Mouse (Mus musculus): ENCODE results near the gene Arhgef3. TPM values are rescaled to one million over a fixed set of nuclear protein-coding genes. Genes with fewer than 3 reads are reported as not detected.
A peak's percentile ranks its signal among the peaks of the same experiment; 100 is the strongest.

Gene Arhgef3
- total RNA-seq, 1 experiment, result 7.6 TPM

GRCm38 (mm10) chr14:27368619-27369018 is 253.9 kb downstream of the Arhgef3 start:
- no peak overlapping the region for H3K9ac ChIP-seq (ENCODE audit: insufficient read depth, low read depth, low read length, poor library complexity, severe bottlenecking)
- in situ Hi-C loops (cut with MboI; ENCODE audit: low sequenced_read_pairs in 2 of 2, unreplicated experiment in 2 of 2), result no loop called here
- no peak overlapping the region for H3K4me3 ChIP-seq (ENCODE audit: insufficient read depth in 1 of 2, low read depth in 1 of 2, low read length in 2 of 2, poor library complexity in 1 of 2, severe bottlenecking in 1 of 2)
- no peaks in the 10 kb centered on the region for H3K36me3 ChIP-seq (ENCODE audit: control insufficient read depth, insufficient read depth, low read length, poor library complexity, severe bottlenecking)
- peaks cover 7 to 19% of the 10 kb centered on the region in 2 experiments for H3K4me1 ChIP-seq (ENCODE audit: control insufficient read depth in 2 of 2, insufficient read depth in 2 of 2, low read length in 2 of 2, poor library complexity in 1 of 2)
- no peaks in the 10 kb centered on the region for H3K9me3 ChIP-seq (ENCODE audit: control insufficient read depth, insufficient read depth, low read depth, low read length)
- TF ChIP-seq MAFK (IDR thresholded peaks at IDR 0.05; ENCODE audit: insufficient read depth, low read depth, low read length) (no peak), HCFC1 (IDR thresholded peaks at IDR 0.05; ENCODE audit: borderline replicate concordance, insufficient read depth, low read length) (no peak), CHD2 (IDR thresholded peaks at IDR 0.05; ENCODE audit: low read depth, low read length) (no peak), ZNF384 (IDR thresholded peaks at IDR 0.05; ENCODE audit: low read depth, low read length) (no peak), ZC3H11A (IDR thresholded peaks at IDR 0.05; ENCODE audit: borderline replicate concordance, low read depth, low read length) (no peak)
- DNase-seq (ENCODE audit: low read depth, low spot score), result no peak
- H3K27ac ChIP-seq (ENCODE audit: insufficient read depth, low read depth, low read length, poor library complexity, severe bottlenecking), result no peak overlapping the region

DNA sequence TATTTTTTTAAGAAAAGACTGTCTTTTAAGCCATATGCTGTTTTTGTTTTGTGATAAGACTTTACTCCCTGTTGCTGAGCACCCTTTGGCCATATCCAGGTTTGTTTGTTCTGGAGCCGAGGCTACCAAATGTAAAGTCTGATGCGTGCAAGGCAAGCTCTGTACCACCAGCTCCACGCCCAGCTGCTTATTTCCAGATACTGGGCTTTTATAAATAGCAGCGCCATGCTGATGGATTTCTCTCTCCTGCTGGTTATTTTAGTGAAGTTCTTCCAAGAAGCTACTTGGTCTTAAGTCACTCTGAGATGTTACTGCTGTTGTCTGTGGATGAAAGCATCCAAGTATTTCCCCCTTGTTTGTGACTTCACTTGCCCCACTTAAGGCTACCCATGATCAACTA is 254.8 kb downstream of the Arhgef3 start:
- no peak for DNase-seq (ENCODE audit: low read depth, low spot score)
- no peaks in the 10 kb centered on the region for H3K9me3 ChIP-seq (ENCODE audit: control insufficient read depth, insufficient read depth, low read depth, low read length)
- no peak overlapping the region for H3K4me3 ChIP-seq (ENCODE audit: insufficient read depth in 1 of 2, low read depth in 1 of 2, low read length in 2 of 2, poor library complexity in 1 of 2, severe bottlenecking in 1 of 2)
- TF ChIP-seq ZNF384 (IDR thresholded peaks at IDR 0.05; ENCODE audit: low read depth, low read length) (no peak), CHD2 (IDR thresholded peaks at IDR 0.05; ENCODE audit: low read depth, low read length) (no peak), HCFC1 (IDR thresholded peaks at IDR 0.05; ENCODE audit: borderline replicate concordance, insufficient read depth, low read length) (no peak), MAFK (IDR thresholded peaks at IDR 0.05; ENCODE audit: insufficient read depth, low read depth, low read length) (no peak), ZC3H11A (IDR thresholded peaks at IDR 0.05; ENCODE audit: borderline replicate concordance, low read depth, low read length) (no peak)
- H3K27ac ChIP-seq (ENCODE audit: insufficient read depth, low read depth, low read length, poor library complexity, severe bottlenecking), result no peak overlapping the region
- no peak overlapping the region for H3K9ac ChIP-seq (ENCODE audit: insufficient read depth, low read depth, low read length, poor library complexity, severe bottlenecking)
- H3K4me1 ChIP-seq (ENCODE audit: control insufficient read depth in 2 of 2, insufficient read depth in 2 of 2, low read length in 2 of 2, poor library complexity in 1 of 2), result peaks cover 7 to 19% of the 10 kb centered on the region in 2 experiments
- in situ Hi-C loops (cut with MboI; ENCODE audit: low sequenced_read_pairs in 2 of 2, unreplicated experiment in 2 of 2), result no loop called here
- H3K36me3 ChIP-seq (ENCODE audit: control insufficient read depth, insufficient read depth, low read length, poor library complexity, severe bottlenecking), result no peaks in the 10 kb centered on the region

DNA sequence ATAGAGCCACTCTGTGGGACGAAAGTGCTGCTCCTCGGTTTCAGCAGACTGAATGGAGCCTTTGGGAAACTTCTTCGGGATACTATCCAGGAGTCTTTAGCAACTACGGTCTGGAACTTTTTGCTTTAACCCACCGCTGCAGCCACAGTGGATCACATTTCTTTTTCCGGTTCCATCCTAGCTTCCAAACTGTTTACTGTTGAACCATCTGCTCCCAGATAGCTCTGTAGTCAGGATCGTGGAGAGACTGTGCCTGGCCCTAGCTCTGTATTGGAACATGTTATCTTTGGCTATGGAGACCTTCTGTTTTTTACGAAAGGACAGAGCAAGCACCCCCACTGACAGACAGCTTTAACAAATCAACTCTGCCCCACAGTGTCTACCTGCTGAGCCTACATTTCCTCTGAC is 257.0 kb downstream of the Arhgef3 start:
- 0 out of 2 replicates have a peak overlapping the region, but pooled peaks have one; percentile 6 for H3K9ac ChIP-seq (ENCODE audit: insufficient read depth, low read depth, low read length, poor library complexity, severe bottlenecking)
- in situ Hi-C loops (cut with MboI; ENCODE audit: low sequenced_read_pairs in 2 of 2, unreplicated experiment in 2 of 2), result no loop called here
- H3K4me1 ChIP-seq (ENCODE audit: control insufficient read depth in 2 of 2, insufficient read depth in 2 of 2, low read length in 2 of 2, poor library complexity in 1 of 2), result peaks cover 7 to 15% of the 10 kb centered on the region in 2 experiments
- DNase-seq (ENCODE audit: low read depth, low spot score), result no peak
- no peak overlapping the region for H3K27ac ChIP-seq (ENCODE audit: insufficient read depth, low read depth, low read length, poor library complexity, severe bottlenecking)
- TF ChIP-seq HCFC1 (IDR thresholded peaks at IDR 0.05; ENCODE audit: borderline replicate concordance, insufficient read depth, low read length) (no peak), CHD2 (IDR thresholded peaks at IDR 0.05; ENCODE audit: low read depth, low read length) (no peak), ZC3H11A (IDR thresholded peaks at IDR 0.05; ENCODE audit: borderline replicate concordance, low read depth, low read length) (no peak), MAFK (IDR thresholded peaks at IDR 0.05; ENCODE audit: insufficient read depth, low read depth, low read length) (no peak), ZNF384 (IDR thresholded peaks at IDR 0.05; ENCODE audit: low read depth, low read length) (no peak)
- no peaks in the 10 kb centered on the region for H3K36me3 ChIP-seq (ENCODE audit: control insufficient read depth, insufficient read depth, low read length, poor library complexity, severe bottlenecking)
- no peaks in the 10 kb centered on the region for H3K9me3 ChIP-seq (ENCODE audit: control insufficient read depth, insufficient read depth, low read depth, low read length)
- no peak overlapping the region for H3K4me3 ChIP-seq (ENCODE audit: insufficient read depth in 1 of 2, low read depth in 1 of 2, low read length in 2 of 2, poor library complexity in 1 of 2, severe bottlenecking in 1 of 2)

DNA sequence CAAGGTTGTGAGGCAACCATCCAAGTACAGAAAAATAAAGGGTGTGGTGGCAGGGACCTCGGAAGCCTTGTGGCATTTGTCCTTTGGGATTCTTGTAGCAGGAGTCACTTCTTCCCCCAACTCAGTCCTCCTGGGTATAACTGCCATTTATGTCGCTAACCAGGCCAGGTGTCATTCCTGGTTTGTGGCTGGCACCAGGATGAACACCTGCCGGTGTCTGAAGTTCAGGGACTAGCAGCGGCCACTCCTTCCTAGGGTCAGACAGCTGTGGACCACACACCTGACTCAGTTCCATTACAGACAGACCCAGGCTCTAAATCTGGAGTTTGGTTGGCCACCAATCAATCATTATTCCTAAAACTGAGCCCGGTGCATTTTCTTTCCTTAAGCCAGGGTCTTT is 258.8 kb downstream of the Arhgef3 start:
- no peaks in the 10 kb centered on the region for H3K36me3 ChIP-seq (ENCODE audit: control insufficient read depth, insufficient read depth, low read length, poor library complexity, severe bottlenecking)
- H3K9me3 ChIP-seq (ENCODE audit: control insufficient read depth, insufficient read depth, low read depth, low read length), result no peaks in the 10 kb centered on the region
- TF ChIP-seq ZC3H11A (IDR thresholded peaks at IDR 0.05; ENCODE audit: borderline replicate concordance, low read depth, low read length) (no peak), ZNF384 (IDR thresholded peaks at IDR 0.05; ENCODE audit: low read depth, low read length) (no peak), CHD2 (IDR thresholded peaks at IDR 0.05; ENCODE audit: low read depth, low read length) (no peak), HCFC1 (IDR thresholded peaks at IDR 0.05; ENCODE audit: borderline replicate concordance, insufficient read depth, low read length) (no peak), MAFK (IDR thresholded peaks at IDR 0.05; ENCODE audit: insufficient read depth, low read depth, low read length) (no peak)
- no peak for DNase-seq (ENCODE audit: low read depth, low spot score)
- no peak overlapping the region for H3K9ac ChIP-seq (ENCODE audit: insufficient read depth, low read depth, low read length, poor library complexity, severe bottlenecking)
- H3K4me3 ChIP-seq (ENCODE audit: insufficient read depth in 1 of 2, low read depth in 1 of 2, low read length in 2 of 2, poor library complexity in 1 of 2, severe bottlenecking in 1 of 2), result no peak overlapping the region
- H3K4me1 ChIP-seq (ENCODE audit: control insufficient read depth in 2 of 2, insufficient read depth in 2 of 2, low read length in 2 of 2, poor library complexity in 1 of 2), result peaks cover 6 to 13% of the 10 kb centered on the region in 2 experiments
- H3K27ac ChIP-seq (ENCODE audit: insufficient read depth, low read depth, low read length, poor library complexity, severe bottlenecking), result no peak overlapping the region
- in situ Hi-C loops (cut with MboI; ENCODE audit: low sequenced_read_pairs in 2 of 2, unreplicated experiment in 2 of 2), result no loop called here

Measured in ES-E14 (cell line).